Mouse (Mus musculus): Measurements from ENCODE around the gene Rbm43.

The Rbm43 gene

DNA sequence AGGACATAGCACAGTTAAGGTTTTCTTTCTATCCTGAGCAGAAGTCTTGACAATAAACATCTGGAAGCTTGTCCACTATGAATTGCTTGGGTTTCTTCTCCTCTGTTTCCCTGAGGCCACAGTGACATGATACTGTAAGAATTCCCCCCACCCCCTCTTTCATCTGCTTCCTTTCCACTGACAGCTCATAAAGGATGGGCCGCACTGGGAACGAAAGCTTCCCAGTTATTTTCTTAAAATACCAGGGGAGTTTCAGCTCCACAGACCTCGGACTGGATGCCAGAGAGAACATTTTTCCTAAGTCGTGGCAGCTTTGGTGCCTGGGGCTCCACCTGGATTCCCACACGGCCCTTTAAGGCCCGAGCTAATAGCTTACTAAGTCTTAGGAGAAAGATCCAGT is 22.2 kb downstream of the Rbm43 start:
- DNase-seq: no peak

DNA sequence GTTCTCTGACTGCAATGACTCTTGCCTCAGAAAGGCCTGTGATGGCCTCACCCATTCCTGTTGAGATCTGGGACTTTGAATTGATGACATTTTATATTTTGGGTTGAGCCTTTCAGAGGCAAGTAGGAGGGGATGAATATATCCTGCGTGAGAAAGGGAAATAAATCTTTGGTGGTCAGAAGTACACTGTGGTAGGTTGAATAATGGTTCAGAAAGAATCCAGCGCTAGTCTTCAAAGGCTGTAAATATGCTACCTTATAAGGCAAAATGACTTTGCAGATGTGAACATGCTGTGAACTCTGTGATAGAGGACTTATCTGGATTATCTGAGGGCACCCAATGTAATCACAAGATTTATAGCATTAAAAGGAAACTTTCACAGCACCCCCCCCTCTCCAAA is 23.1 kb downstream of the Rbm43 start:
- no peak for DNase-seq

DNA sequence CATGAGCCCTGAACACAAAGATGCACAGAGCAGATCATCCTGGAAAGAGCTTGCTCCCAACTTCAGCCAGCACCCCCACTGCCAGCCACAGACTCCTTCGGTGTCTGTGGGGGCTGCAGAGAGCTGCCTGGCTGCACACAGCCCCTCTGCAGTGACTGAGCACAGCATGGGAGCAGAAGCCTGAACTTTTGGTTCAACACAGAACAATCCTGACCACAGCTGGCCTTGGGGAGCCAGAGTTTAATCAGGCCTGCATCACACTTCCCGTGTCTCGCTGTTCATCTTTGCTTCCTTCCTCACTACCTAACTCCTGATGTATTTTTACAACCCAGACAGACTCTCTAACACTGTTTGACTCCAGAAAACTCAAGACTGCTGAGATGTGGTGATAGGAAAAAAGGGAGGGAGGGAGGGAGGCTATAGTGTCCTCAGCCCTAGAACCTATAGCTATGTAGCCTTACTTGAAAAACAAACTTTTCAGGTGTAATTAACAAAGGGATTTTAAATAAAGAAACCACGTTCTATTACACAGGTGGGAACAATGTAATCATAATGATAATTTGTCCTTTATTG is 27.3 kb downstream of the Rbm43 start:
- no peak for DNase-seq

DNA sequence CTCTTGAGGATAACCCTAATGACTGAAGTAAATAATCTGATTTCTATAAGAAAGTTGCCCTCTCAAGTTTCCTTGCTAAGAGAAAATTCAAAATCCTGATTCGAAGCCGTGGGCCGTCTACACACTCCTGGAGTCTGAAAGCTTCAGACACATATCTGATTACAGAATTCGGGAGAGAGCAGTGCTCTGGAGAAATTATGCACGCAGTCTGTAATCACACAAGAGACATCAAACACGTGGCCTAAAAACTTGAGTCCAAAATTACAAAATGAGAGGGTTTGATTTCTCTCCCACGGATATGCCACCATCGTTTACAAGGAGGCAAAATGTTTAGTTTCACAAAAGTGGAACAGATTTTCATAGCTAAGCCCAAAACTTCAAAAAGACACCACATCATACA is 29.3 kb downstream of the Rbm43 start:
- no peak for DNase-seq

DNA sequence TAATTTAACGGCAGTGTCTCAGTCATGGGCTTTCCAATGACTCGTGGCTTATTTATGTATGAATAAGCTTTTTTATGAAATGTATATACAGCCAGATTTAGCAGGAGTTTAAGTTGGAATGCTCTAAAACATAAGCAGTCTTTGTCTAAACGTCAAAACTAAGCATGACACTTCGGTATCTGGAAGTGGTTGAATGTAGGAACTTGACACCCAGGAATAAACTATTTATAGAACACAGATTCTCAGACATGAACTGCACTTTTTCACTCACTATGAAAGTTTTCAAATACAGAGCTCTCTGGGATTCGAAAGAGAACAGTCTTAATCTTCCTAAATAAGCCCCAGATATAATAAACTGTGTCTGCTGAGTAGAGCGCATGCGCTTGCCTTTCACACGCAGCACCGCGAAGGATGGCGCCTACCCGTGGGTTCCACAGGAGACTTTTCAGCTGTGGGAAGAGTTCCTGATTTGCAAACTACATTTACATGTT is 42.5 kb downstream of the Rbm43 start:
- no peak for DNase-seq

DNA sequence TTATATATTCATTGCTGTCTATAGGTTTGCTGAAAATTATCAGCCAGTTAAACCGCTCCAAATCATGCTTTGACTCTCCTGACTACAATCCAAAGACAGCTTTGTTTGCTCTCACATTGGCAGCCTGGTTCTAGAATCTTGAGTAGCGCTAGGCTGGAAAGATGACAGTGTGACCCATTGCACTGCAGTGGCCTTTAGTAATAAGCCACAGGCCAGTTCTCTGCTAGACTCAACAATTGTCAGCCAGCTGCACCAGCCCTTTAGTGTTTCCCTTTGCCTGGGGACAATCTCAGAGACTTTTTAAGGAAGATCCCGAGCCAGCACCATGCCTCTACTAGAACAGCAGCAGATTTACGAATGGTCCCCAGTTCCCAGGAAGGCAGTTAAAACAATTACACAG is 44.0 kb downstream of the Rbm43 start:
- DNase-seq: no peak

DNA sequence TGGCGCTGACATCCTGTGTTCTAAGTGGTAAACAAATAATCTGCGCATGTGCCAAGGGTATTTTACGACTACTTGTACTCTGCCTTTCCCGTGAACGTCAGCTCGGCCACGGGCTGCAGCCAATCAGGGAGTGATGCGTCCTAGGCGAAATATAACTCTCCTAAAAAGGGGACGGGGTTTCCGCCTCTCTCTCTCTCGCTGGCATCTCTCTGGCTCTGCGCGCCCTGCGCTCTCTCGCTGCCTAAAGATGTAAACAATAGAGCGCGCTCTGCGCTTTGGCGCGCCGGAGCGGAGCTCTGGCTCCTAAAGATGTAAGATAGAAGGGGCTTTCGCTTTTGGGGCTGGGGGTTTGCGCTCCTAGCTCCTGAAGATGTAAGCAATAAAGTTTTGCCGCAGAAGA is 44.8 kb downstream of the Rbm43 start:
- peak; percentile 17 for DNase-seq

DNA sequence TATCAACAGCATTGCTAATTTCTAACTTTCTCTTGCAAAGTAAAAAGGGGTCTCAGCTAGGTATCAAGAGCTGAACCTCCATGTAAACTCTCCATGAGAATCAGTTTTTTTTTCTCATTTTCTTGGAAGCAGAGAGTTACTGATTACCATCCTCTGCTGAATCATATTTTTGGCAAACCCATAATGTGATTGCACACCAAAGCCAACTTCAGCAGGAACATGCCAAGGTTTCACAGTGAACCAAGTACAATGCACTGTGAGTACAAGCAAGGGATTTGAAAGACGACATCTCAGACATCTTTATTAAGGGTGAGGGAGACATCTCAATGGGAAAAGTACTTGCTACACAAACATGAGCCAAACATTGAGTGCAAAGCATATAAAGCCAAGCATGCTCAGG is 54.8 kb downstream of the Rbm43 start:
- DNase-seq: no peak
